Mouse (Mus musculus): Measurements from ENCODE around the gene Gm17124. TPM values are rescaled to one million over a fixed set of nuclear protein-coding genes. Genes with fewer than 3 reads are reported as not detected.
"Not testable (repeated sequence)": the region's sequence is repeated elsewhere in the genome, so short reads cannot be mapped to it uniquely, and the experiment has no call there.

The Gm17124 gene
- polyA plus RNA-seq (2012): not detected in 2 replicates

- H3K9me3 ChIP-seq (ENCODE audit: control insufficient read depth, low read length); H3K4me1 ChIP-seq (ENCODE audit: control insufficient read depth); H3K4me3 ChIP-seq (replicated peaks); H3K36me3 ChIP-seq (ENCODE audit: control insufficient read depth); H3K27me3 ChIP-seq (ENCODE audit: control insufficient read depth): not testable (repeated sequence)
These were observed at the start of gene Gm17124 for GRCm38 (mm10) chr14:42599782-42600181. Gene Gm17124, minus strand, starts transcription at chr14:42599882.

DNA sequence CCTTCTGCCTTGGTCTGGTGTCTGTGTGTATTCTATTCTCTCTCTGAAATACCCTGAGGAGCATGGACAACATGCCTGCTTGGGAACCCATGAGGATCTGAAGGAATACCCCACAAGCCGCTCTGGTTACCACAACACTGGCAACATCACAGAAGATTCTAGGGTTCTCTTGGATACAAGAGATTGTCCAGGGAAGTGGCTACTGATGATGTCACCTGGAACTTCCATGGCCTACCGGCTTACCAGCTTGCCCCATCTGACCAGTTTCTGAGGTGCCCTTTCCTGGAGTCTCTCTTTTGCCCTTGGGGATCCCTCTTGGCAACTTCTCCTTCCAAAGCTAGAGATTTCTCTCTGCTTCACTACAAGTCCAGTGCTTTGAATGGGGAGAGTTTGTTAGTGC, 42.1 kb upstream of the Gm17124 start, which contains the start of gene Gm3633:
Gm3633 (minus strand) TSS at position 101 of the 400 bp plus-strand sequence.
- H3K36me3 ChIP-seq (ENCODE audit: control insufficient read depth); H3K27me3 ChIP-seq (ENCODE audit: control insufficient read depth); H3K9me3 ChIP-seq (ENCODE audit: control insufficient read depth, low read length); H3K4me1 ChIP-seq (ENCODE audit: control insufficient read depth); H3K4me3 ChIP-seq (replicated peaks): not testable (repeated sequence)

Other genes with a start within 250 kb of the Gm17124 start
- gene Gm8005, start 160.2 kb downstream of the Gm17124 start, polyA plus RNA-seq (2012): not detected in 2 replicates
- gene Gm8011, start 136.0 kb downstream of the Gm17124 start, polyA plus RNA-seq (2012): not detected in 2 replicates
- not detected in 2 replicates for gene Gm8020, start 97.5 kb downstream of the Gm17124 start, polyA plus RNA-seq (2012)
- not detected in 2 replicates for gene Gm8024, start 75.6 kb downstream of the Gm17124 start, polyA plus RNA-seq (2012)
- not detected in 2 replicates for gene Gm3633, start 42.0 kb upstream of the Gm17124 start, polyA plus RNA-seq (2012)
- not detected in 2 replicates for gene Gm10378, start 56.1 kb upstream of the Gm17124 start, polyA plus RNA-seq (2012)
- gene Gm3015, start 168.9 kb upstream of the Gm17124 start, polyA plus RNA-seq (2012): not detected in 2 replicates
- gene Gm10377, start 198.1 kb upstream of the Gm17124 start, polyA plus RNA-seq (2012): not detected in 2 replicates